Mouse (Mus musculus) lung, postnatal 0 days (tissue): ENCODE results near the gene Ston2.

Source experiments
- CTCF ChIP-seq: IDR thresholded peaks from 2 replicates; pipeline ENCODE4 v1.5.1; 2016; ENCODE audit warnings: antibody characterized with exemption, mild to moderate bottlenecking
- EP300 ChIP-seq: IDR thresholded peaks from 2 replicates; pipeline ENCODE4 v1.6.1; 2016; ENCODE audit warnings: antibody characterized with exemption, mild to moderate bottlenecking, control low read depth

DNA sequence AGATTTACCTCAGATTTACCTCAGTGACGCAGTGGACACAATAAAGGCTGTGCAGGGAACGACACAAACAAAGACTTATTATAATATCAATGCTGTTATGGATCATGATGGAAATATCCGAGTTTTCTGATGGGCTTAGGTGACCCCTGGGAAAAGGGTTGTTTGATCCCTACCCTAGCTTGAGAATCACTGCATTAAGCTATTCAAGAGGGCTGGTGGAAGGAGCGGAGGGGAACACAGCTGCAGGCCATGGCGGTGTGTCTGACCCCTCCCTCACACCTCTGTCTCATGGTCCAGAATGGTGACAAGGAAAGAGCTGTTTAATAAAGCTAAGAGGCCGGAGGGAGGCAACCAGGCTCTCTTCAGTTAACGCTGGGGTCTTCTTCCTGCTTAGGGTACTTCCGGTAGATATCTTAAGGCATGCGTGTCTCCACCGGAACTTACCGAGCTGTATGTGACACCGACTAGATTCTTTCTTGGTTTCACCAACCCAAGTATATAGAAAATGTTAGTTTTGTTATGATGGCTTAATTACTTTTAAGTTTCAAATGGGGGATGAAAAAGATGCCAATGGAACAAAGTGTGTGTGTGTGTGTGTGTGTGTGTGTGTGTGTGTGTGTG, 14.5 kb upstream of the Ston2 start:
- TF ChIP-seq CTCF (no peak), EP300 (no peak)
